Mouse (Mus musculus): Measurements from ENCODE around the gene Ssxb1. TPM values are rescaled to one million over a fixed set of nuclear protein-coding genes. Genes with fewer than 3 reads are reported as not detected.
"Not testable (repeated sequence)": the region's sequence is repeated elsewhere in the genome, so short reads cannot be mapped to it uniquely, and the experiment has no call there.

Gene Ssxb1
- not detected in 2 replicates for polyA plus RNA-seq (2015; fragmentation: Nextera tagmentation; extraction: Ambion mirVana)

DNA sequence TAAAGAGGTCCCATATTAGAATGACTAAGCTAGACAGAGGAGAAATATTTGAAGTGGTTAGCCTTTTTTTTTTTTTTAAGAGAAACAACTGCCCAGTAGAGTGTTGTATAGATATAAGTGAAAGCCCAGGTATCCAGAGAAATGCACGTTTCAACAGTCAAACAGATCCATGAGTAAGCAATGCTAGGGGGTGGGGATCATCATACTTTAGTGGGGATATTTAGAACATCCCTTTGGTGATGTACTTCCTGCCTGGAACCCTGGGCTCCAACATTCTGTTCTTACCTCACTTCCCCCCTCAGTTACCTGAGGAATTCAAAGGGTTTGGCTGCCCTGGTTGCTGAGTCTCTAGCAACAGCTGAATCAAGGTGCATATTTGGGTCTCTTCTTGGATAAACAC, at the start of gene Ssxb1:
Ssxb1 (plus strand) TSS at position 301 of the 400 bp plus-strand sequence.
- H3K9me3 ChIP-seq; H3K9ac ChIP-seq; H3K4me3 ChIP-seq; ATAC-seq (ENCODE audit: insufficient number of reproducible peaks, insufficient read depth, low FRiP score, low TSS enrichment, low read depth); H3K27me3 ChIP-seq; H3K4me2 ChIP-seq; H3K36me3 ChIP-seq; H3K4me1 ChIP-seq; H3K27ac ChIP-seq: not testable (repeated sequence)
- 26% methylated on average over 1 of the region's 1 CpGs for WGBS

DNA sequence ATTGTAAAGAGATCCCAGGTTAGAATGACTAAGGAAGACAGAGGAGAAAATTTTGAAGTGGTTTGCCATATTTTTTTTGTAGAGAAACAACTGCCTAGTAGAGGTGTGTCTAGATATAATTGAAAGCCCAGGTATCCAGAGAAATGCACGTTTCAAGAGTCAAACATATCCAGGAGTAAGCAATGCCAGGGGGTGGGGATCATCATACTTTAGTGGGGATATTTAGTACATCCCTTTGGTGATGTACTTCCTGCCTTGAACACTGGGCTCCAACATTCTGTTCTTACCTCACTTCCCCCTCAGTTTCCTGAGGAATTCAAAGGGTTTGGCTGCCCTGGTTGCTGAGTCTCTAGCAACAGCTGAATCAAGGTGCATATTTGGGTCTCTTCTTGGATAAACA, 46.4 kb upstream of the Ssxb1 start, which contains the start of gene Ssxb9:
Ssxb9 (plus strand) TSS at position 301 of the 400 bp plus-strand sequence.
- H3K9ac ChIP-seq; H3K9me3 ChIP-seq; H3K27ac ChIP-seq; ATAC-seq (ENCODE audit: insufficient number of reproducible peaks, insufficient read depth, low FRiP score, low TSS enrichment, low read depth); H3K27me3 ChIP-seq; H3K4me1 ChIP-seq; H3K4me3 ChIP-seq; H3K4me2 ChIP-seq; H3K36me3 ChIP-seq: not testable (repeated sequence)
- WGBS, result 32% methylated on average over 1 of the region's 1 CpGs

GRCm38 (mm10) chrX:8461626-8462025, 48.5 kb downstream of the Ssxb1 start, which contains the start of gene Ssxb2:
Gene Ssxb2, minus strand, starts transcription at chrX:8461726.
- not testable (repeated sequence) for H3K9ac ChIP-seq; H3K27me3 ChIP-seq; H3K4me3 ChIP-seq; H3K4me2 ChIP-seq; ATAC-seq (ENCODE audit: insufficient number of reproducible peaks, insufficient read depth, low FRiP score, low TSS enrichment, low read depth); H3K36me3 ChIP-seq; H3K4me1 ChIP-seq; H3K9me3 ChIP-seq; H3K27ac ChIP-seq
- 60% methylated on average over 2 of the region's 2 CpGs for WGBS

Other genes with a start within 250 kb of the Ssxb1 start
- gene Tbc1d25, start 237.1 kb upstream of the Ssxb1 start, polyA plus RNA-seq (2015; fragmentation: Nextera tagmentation; extraction: Ambion mirVana), result 12.7 and 13.7 TPM in 2 replicates
- 36.2 and 39.3 TPM in 2 replicates for gene Ebp, start 219.8 kb upstream of the Ssxb1 start, polyA plus RNA-seq (2015; fragmentation: Nextera tagmentation; extraction: Ambion mirVana)
- gene Porcn, start 206.8 kb upstream of the Ssxb1 start, polyA plus RNA-seq (2015; fragmentation: Nextera tagmentation; extraction: Ambion mirVana), result 12.7 and 14.1 TPM in 2 replicates
- 41.7 and 47.2 TPM in 2 replicates for gene Ftsj1, start 160.9 kb upstream of the Ssxb1 start, polyA plus RNA-seq (2015; fragmentation: Nextera tagmentation; extraction: Ambion mirVana)
- 0.53 and 1.2 TPM in 2 replicates for gene Slc38a5, start 142.2 kb upstream of the Ssxb1 start, polyA plus RNA-seq (2015; fragmentation: Nextera tagmentation; extraction: Ambion mirVana)
- not detected in 2 replicates for gene Ssxb10, start 85.9 kb upstream of the Ssxb1 start, polyA plus RNA-seq (2015; fragmentation: Nextera tagmentation; extraction: Ambion mirVana)
- not detected in 2 replicates for gene Ssxb9, start 46.3 kb upstream of the Ssxb1 start, polyA plus RNA-seq (2015; fragmentation: Nextera tagmentation; extraction: Ambion mirVana)
- gene Ssxb2, start 48.4 kb downstream of the Ssxb1 start, polyA plus RNA-seq (2015; fragmentation: Nextera tagmentation; extraction: Ambion mirVana), result not detected in 2 replicates
- gene Gm14459, start 111.6 kb downstream of the Ssxb1 start, polyA plus RNA-seq (2015; fragmentation: Nextera tagmentation; extraction: Ambion mirVana), result not detected in 2 replicates
- not detected in 2 replicates for gene Ssxb6, start 134.9 kb downstream of the Ssxb1 start, polyA plus RNA-seq (2015; fragmentation: Nextera tagmentation; extraction: Ambion mirVana)
- not detected in 2 replicates for gene Ssxb3, start 178.5 kb downstream of the Ssxb1 start, polyA plus RNA-seq (2015; fragmentation: Nextera tagmentation; extraction: Ambion mirVana)